Mouse (Mus musculus): ENCODE data around the gene Man1c1.

Man1c1 gene

GRCm38 (mm10) chr4:134542726-134543125, 161.4 kb downstream of the Man1c1 start:
- no peak for DNase-seq

GRCm38 (mm10) chr4:134538997-134539580, 165.0 kb downstream of the Man1c1 start:
- no peak for DNase-seq

GRCm38 (mm10) chr4:134535787-134536151, 168.3 kb downstream of the Man1c1 start:
- DNase-seq, result no peak

GRCm38 (mm10) chr4:134534932-134535786, 168.9 kb downstream of the Man1c1 start, which contains the start of gene Mtfr1l:
Gene Mtfr1l (minus strand): TSS chr4:134535387.
- DNase-seq, result peak; percentile 96 to 97

GRCm38 (mm10) chr4:134534124-134534886, 169.8 kb downstream of the Man1c1 start:
- peak; percentile 54 to 77 for DNase-seq

- DNase-seq, result no peak
These were observed 170.7 kb downstream of the Man1c1 start for GRCm38 (mm10) chr4:134533421-134533820.

GRCm38 (mm10) chr4:134532928-134533327, 171.2 kb downstream of the Man1c1 start:
- no peak for DNase-seq

- DNase-seq, result no peak
These were observed 177.9 kb downstream of the Man1c1 start for GRCm38 (mm10) chr4:134526220-134526619.

- DNase-seq, result no peak
These were observed 178.3 kb downstream of the Man1c1 start for GRCm38 (mm10) chr4:134525806-134526205.

- DNase-seq, result no peak
These were observed 180.6 kb downstream of the Man1c1 start for GRCm38 (mm10) chr4:134523447-134523846.

GRCm38 (mm10) chr4:134519281-134519680, 184.8 kb downstream of the Man1c1 start:
- DNase-seq, result no peak

GRCm38 (mm10) chr4:134518541-134518940, 185.5 kb downstream of the Man1c1 start:
- DNase-seq, result no peak

- DNase-seq, result no peak
These were observed 186.4 kb downstream of the Man1c1 start for GRCm38 (mm10) chr4:134517719-134518118.

GRCm38 (mm10) chr4:134516981-134517380, 187.1 kb downstream of the Man1c1 start:
- DNase-seq, result no peak

GRCm38 (mm10) chr4:134515614-134516013, 188.5 kb downstream of the Man1c1 start:
- DNase-seq, result no peak

GRCm38 (mm10) chr4:134514309-134514930, 189.7 kb downstream of the Man1c1 start:
- no peak for DNase-seq

GRCm38 (mm10) chr4:134512798-134513197, 191.3 kb downstream of the Man1c1 start:
- DNase-seq, result peak in 1 of 2 experiments; percentile 49

GRCm38 (mm10) chr4:134511730-134512129, 192.4 kb downstream of the Man1c1 start:
- no peak for DNase-seq
